Mouse (Mus musculus): ENCODE measurements at regions not wholly inside any gene's neighbourhood (a gene's known extent, or its start where the extent isn't known, plus 50 kb on each side); places are given as distances from the start of the nearest gene placed in this dataset.

DNA sequence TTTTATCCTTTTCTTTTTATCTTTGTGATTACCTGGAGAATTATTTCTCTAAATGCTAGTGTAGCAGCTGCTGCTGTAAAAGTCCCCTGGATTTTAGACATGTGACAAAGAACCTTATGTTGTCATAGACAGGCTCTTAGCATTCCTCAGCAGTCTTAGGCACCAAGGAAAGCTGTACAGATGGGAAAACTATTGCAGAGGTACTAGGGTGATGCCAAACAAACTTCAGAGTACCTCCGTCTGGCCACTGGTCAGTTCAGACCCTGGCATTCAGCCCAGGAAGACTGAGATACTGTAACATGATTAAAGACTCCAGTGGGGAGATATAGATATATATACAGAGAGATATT lies 898.6 kb downstream of the Ttll7 start:
- TF ChIP-seq CTCF (IDR thresholded peaks at IDR 0.05; ENCODE audit: control insufficient read depth, insufficient read depth, insufficient replicate concordance, low read depth, low read length) = no peak
- TF ChIP-seq POLR2A (IDR thresholded peaks at IDR 0.05; ENCODE audit: control insufficient read depth, low read depth, low read length) = no peak

All from testis, adult 2 months (tissue).